Mouse (Mus musculus): ENCODE measurements around the gene Mdm2. TPM values are rescaled to one million over a fixed set of nuclear protein-coding genes. Genes with fewer than 3 reads are reported as not detected.

Mdm2 gene
- total RNA-seq, 1 experiment from 2014 or later: 61.9 TPM

DNA sequence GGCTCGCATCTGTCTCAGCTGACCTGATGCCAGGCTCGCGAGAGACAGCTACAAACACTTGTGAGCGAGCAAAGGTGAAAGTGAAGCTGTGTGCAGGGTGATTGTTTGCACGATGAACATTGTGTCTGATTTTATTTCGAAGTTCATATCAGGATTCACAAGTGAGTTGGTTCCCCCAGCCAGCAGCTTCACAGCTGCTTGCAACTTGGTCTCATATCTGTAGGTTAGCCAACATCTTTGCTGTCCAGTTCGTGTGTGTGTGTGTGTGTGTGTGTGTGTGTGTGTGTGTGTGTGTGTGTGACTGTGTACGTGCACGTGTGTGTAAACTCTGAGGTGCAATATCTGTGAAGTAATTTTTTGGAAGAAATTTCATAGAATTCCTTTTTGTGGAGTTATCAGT, 55.1 kb downstream of the Mdm2 start:
- DNase-seq: no peak

DNA sequence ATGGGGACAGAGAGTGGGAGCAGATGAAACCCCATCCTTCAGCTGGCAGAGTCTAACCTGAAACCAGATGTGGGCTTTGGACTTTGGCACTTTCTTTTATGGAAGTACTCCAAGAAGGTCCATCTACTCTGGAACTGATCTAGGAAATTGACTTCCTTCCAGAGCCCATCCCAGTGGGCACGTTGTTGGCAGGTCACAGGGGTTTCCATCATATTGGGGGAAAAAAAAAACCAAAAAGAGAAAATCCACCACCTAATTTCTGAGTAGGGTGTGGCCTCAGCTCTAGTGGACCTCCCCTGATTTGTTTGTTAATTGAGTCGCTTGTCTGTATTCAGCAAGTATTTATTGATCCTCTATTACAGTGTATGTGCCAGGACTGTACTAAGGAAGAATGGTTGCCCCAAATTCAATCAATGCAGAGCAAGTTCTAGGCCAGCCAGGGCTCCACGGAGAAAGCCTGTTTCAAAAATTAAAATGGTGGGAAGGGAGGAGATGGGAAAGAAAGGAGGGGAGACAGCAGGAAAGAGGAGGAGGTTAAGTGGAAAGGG, 55.9 kb downstream of the Mdm2 start:
- no peak for DNase-seq

- DNase-seq: no peak
Measured at GRCm38 (mm10) chr10:117653779-117654173, 56.8 kb downstream of the Mdm2 start.

- no peak for DNase-seq
Measured at GRCm38 (mm10) chr10:117652930-117653778, 57.4 kb downstream of the Mdm2 start.

- DNase-seq: no peak
Measured at GRCm38 (mm10) chr10:117652378-117652774, 58.2 kb downstream of the Mdm2 start.

DNA sequence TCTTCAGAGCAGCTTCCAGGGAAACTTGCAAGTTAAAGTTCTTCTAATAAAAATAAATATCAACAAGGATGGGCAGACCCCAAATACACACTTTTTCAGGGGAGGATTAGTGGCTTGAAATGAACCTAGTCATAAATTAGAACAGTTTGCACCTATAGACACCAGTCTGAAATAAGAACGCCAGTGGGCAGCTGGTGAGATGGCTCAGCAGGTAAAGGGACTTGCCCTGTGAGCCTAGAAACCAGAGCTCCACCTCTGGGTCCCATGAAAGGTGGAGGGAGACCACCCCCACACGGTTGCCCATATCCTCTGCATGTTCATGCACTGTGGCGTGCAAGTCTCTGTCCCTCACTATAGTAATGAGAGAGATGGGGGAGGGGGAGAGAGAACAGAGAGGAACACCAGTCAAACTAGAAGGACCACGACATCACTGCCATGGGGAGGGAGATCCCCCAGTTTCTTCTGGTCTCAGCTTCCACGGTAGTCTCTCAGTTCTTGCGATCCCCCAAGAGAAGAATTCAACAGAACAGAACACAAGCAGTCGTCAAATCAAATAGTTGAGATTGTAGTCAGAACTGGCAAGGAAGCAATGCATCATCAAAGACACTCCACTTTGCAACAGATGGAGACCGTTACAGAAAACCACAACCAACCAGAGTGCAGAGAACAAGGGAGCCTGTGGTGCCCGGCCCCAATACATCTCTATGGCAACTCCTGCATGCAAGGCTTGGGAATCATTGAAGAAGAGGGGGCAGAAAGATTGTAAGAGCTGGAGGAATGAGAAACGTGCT, 58.8 kb downstream of the Mdm2 start:
- no peak for DNase-seq

- DNase-seq: no peak
Measured at GRCm38 (mm10) chr10:117650725-117651124, 59.8 kb downstream of the Mdm2 start.

GRCm38 (mm10) chr10:117650042-117650655, 60.4 kb downstream of the Mdm2 start:
- no peak for DNase-seq

DNA sequence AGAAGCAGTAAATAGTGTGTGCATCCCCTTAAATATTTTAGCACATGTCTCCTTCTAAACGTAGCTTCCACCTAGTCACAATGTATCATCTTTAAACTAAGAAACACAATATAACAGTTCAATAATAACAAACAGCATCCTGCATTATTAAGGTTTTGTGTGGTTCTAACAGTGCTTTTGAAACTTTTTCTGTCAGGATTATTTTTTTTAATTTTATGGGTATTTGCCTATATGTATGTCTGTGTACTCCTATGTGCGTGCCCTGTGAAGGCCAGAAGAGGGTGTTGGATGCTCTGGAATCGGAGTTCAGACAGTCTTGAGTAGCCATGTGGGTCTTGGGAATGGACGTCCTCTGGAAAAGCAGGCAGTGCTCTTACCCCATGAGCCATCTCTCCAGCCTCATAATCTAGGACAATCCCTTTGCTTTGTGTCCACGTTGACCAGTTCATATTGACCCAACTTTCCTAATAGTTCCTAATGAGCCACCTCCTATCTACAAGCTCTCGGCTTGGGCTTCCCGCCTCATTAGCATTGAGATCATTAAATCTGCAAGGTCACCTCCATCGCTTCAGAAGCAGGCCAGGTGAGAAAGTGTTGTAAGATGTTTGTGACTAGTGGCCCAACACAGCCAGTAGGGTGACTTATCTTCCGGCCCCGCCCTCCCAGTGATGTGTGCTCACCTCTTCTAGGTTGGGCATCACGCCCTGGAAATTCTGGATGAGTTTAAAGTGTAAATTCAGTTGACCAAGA, 61.1 kb downstream of the Mdm2 start:
- DNase-seq: no peak

DNA sequence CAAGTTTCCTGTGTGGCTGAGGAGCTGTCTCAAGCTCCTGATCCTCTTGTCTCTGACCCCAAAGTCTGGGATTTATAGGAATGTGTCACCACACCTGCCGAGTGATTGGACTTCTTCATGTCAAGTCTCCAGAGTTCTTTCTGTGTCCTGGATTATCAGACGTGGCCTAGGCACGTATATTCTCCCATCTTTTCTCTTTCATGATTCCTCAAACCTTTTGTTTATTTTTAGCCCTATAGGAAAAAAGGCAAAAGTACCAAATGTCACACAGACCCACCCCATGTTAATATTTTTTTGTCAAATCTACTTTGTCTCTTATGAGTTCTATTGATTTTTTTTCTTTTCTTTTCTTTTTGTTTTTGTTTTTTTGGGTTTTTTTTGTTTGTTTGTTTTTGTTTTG, 61.9 kb downstream of the Mdm2 start:
- DNase-seq: no peak

DNA sequence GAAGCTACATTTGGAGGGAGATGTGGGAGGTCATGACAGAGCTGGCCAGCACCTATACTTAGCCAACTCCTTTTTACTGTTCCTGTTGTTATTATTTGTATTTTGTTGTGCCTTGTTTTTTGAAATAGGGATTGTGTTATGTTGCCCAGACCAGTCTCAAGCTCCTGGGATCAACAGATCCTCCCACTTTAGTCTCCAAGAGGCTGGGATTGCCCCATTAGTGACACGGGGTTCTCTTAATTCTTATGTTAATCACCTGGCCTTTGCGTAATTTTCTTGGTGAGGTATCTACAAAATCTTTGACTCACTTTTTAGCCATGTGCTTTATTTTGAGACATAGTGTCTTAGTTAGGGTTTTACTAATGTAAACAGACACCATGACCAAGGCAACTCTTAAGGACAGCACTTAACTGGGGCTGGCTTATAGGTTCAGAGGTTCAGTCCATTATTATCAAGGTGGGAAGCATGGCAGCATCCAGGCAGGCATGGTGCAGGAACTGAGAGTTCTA, 62.5 kb downstream of the Mdm2 start:
- DNase-seq: no peak

DNA sequence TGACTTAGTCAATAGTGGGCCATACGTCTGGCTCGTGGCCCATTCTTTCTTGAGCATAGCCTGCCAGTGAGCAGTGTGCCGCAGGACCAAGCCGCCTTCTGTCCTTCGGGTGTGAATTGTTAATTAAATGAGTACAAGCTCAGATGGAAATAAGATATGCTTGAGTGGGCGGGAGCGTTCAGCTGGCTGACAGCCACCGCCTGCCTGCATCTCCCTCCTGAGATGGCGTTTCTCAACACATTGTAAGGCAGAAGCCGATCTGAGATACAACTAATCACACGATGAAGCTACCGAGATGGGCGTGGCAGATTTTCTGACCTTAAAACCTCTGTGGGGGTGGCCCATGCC, 63.4 kb downstream of the Mdm2 start:
- DNase-seq: no peak

DNA sequence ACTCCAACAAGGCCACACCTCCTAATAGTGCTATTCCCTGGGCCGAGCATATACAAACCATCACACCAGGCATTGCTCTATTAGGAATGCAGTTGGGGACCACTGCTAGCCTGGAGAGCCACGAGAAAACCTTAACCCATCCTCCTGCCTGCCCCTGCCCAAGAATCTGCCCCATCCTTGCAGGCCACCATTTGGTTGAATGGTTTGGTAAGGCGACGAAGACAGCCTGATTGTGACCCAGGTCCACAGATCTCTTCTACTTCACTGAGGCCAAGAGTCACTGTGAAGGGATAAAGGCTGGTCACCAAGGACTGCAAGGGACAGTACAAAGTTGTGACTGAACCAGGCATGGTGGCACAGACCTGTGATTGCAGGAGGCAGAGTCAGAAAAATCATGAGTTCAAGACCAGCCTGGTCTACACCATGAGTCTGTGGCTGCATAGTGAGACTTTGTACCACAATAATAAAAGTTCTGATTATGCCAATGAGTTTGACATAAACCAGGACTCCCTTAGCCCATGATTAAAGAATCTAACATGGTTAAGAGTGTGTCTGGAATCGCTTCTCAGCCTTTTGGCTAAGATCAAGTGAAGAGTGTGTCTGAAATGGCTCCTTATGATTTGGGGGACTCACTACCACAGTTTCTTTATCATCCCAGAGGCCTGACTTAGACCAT, 63.9 kb downstream of the Mdm2 start:
- DNase-seq: no peak

GRCm38 (mm10) chr10:117645487-117645964, 65.0 kb downstream of the Mdm2 start:
- no peak for DNase-seq

DNA sequence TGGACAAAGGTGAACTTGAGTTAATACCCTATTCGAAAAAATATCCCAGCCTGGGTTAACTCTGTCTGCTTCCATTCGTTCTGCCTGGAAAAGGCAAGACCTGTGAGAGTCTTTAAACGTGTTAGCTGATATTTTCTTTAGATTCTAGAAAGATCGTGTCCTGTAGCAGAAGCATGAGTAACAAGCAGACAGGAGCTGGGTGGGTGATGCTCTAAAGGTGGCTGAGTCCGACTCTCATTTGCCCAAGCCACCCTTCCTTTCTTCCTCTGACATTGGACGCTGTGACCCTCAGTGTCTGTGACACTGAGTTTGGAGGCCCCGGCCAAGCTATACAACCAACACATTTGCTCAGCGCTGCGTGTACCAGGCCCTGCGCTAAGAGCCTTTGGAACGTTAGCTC, 65.7 kb downstream of the Mdm2 start:
- DNase-seq: no peak

DNA sequence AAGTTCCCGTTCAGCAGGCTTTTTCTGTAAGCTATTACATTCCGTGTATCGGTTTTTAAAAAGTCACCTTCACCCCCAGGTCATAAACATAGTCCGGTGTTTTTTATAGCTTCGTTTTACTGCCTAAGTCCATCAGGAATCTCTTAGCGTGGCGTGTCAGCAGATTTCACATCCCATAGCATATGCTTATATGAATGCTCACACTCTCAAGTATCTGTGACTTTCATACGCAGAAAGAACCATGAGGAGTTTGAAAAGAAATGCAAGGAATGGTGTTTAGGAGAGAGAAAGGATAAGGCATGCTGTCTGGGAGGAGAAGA, 66.2 kb downstream of the Mdm2 start:
- no peak for DNase-seq

GRCm38 (mm10) chr10:117643711-117644428, 66.7 kb downstream of the Mdm2 start:
- no peak for DNase-seq

GRCm38 (mm10) chr10:117643302-117643701, 67.3 kb downstream of the Mdm2 start:
- DNase-seq: no peak

GRCm38 (mm10) chr10:117642491-117643262, 67.9 kb downstream of the Mdm2 start:
- DNase-seq: no peak

DNA sequence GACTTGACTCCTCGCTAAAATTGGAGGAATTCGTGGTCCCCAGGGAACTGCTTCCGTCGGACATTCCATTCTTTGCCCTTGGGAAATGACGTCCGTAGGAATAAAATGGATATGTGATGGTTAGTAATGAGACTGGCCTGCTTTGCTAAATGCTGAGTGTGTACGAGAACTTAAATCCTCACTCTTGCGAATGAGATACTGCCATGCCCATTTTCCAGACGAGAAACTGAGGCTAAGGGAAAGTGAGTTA, 68.4 kb downstream of the Mdm2 start:
- DNase-seq: no peak
